Mouse (Mus musculus) cerebellum, adult 2 months (tissue): Measurements from ENCODE around the gene Elp4. TPM values are rescaled to one million over a fixed set of nuclear protein-coding genes. Genes with fewer than 3 reads are reported as not detected.

Experiments
- DNase-seq, 2 experiments: peaks; one replicate each; pipeline ENCODE4 v3.0.0; 2021
- H3K27ac ChIP-seq: fragments of 200-500 bp; 2 replicates; pipeline ENCODE4 v1.5.1; 2012; ENCODE audit warnings: low read length, control low read depth, inconsistent platforms; ENCODE audit not compliant: insufficient read depth
- H3K27me3 ChIP-seq: fragments of 200-500 bp; 2 replicates; pipeline ENCODE4 v1.6.1; 2012; ENCODE audit warnings: inconsistent platforms, mild to moderate bottlenecking, low read length, moderate library complexity; ENCODE audit not compliant: control insufficient read depth, insufficient read depth
- H3K4me1 ChIP-seq: fragments of 200-500 bp; 2 replicates; pipeline ENCODE4 v1.6.1; 2011; ENCODE audit warnings: low read length; ENCODE audit not compliant: control insufficient read depth, insufficient read depth
- H3K4me3 ChIP-seq: fragments of 200-500 bp; replicated peaks from 2 replicates; pipeline ENCODE3; 2011; ENCODE audit warnings: mild to moderate bottlenecking, low read depth, low read length, control low read depth; ENCODE audit not compliant: insufficient read depth
- CTCF ChIP-seq: fragments of 200-500 bp; IDR thresholded peaks from 2 replicates; pipeline ENCODE4 v1.5.1; 2011; ENCODE audit warnings: low read depth, mild to moderate bottlenecking, control low read depth, low read length, moderate library complexity, borderline replicate concordance; ENCODE audit not compliant: insufficient read depth
- POLR2A ChIP-seq: fragments of 200-500 bp; IDR thresholded peaks from 2 replicates; pipeline ENCODE4 v1.6.1; 2011; ENCODE audit warnings: low read length, control low read depth, borderline replicate concordance; ENCODE audit not compliant: insufficient read depth
- WGBS: fragments of 180-500 bp; shearing (Covaris S2); methylation state at CpG from one replicate; pipeline ENCODE4 v1.1.7; 2018; 5-methylcytosine and 5-hydroxymethylcytosine counted together
- polyA plus RNA-seq: library from polyadenylated mRNA; depleted of rRNA; stranded (reverse); fragments of >200 nt; gene quantifications from 2 replicates; pipeline ENCODE4 v1.2.3, GENCODE M21; 2012

The Elp4 gene
- polyA plus RNA-seq, 1 experiment: 11.9 TPM

- WGBS: 84% methylated on average over 12 of the region's 12 CpGs
- no peak for TF ChIP-seq CTCF
- TF ChIP-seq POLR2A: no peak
- Histone ChIP-seq H3K4me3 (no peak overlapping the region), H3K4me1 (peaks cover 2% of the 10 kb centered on the region; the same call in 1 of the 2 replicates), H3K27ac (no peak overlapping the region), H3K27me3 (no peaks in the 10 kb centered on the region)
- no peak for DNase-seq
Observed at GRCm38 (mm10) chr2:105792339-105793120, 111.8 kb downstream of the Elp4 start.

- TF ChIP-seq POLR2A: no peak
- Histone ChIP-seq H3K4me1 (peaks cover 4% of the 10 kb centered on the region; the same call in 1 of the 2 replicates), H3K4me3 (no peak overlapping the region), H3K27me3 (no peaks in the 10 kb centered on the region), H3K27ac (no peak overlapping the region)
- no peak for DNase-seq
- 98% methylated on average over 1 of the region's 1 CpGs for WGBS
Observed at GRCm38 (mm10) chr2:105789936-105790335, 114.4 kb downstream of the Elp4 start.

GRCm38 (mm10) chr2:105787726-105788125, 116.6 kb downstream of the Elp4 start:
- no peak overlapping the region for H3K4me3 ChIP-seq
- TF ChIP-seq POLR2A (no peak), CTCF (no peak)
- no peak for DNase-seq
- H3K27me3 ChIP-seq: no peaks in the 10 kb centered on the region
- peaks cover 4% of the 10 kb centered on the region; the same call in 1 of the 2 replicates for H3K4me1 ChIP-seq
- 33% methylated on average over 4 of the region's 4 CpGs for WGBS
- no peak overlapping the region for H3K27ac ChIP-seq

GRCm38 (mm10) chr2:105786986-105787385, 117.4 kb downstream of the Elp4 start:
- H3K4me1 ChIP-seq: peaks cover 4% of the 10 kb centered on the region; the same call in 1 of the 2 replicates
- WGBS: 6% methylated on average over 2 of the region's 2 CpGs
- no peaks in the 10 kb centered on the region for H3K27me3 ChIP-seq
- TF ChIP-seq POLR2A: no peak
- no peak for TF ChIP-seq CTCF
- H3K27ac ChIP-seq: no peak overlapping the region
- no peak overlapping the region for H3K4me3 ChIP-seq
- DNase-seq: peak in 1 of 2 experiments; percentile 16

- 73% methylated on average over 5 of the region's 5 CpGs for WGBS
- Histone ChIP-seq H3K27me3 (no peaks in the 10 kb centered on the region), H3K27ac (no peak overlapping the region), H3K4me3 (no peak overlapping the region), H3K4me1 (peaks cover 3% of the 10 kb centered on the region; the same call in 1 of the 2 replicates)
- DNase-seq: no peak
- no peak for TF ChIP-seq CTCF
- TF ChIP-seq POLR2A: no peak
Observed at GRCm38 (mm10) chr2:105782885-105783284, 121.5 kb downstream of the Elp4 start.

GRCm38 (mm10) chr2:105780739-105781138, 123.6 kb downstream of the Elp4 start:
- Histone ChIP-seq H3K27me3 (no peaks in the 10 kb centered on the region), H3K27ac (no peak overlapping the region), H3K4me3 (no peak overlapping the region), H3K4me1 (no peaks in the 10 kb centered on the region)
- no peak for TF ChIP-seq POLR2A
- TF ChIP-seq CTCF: no peak
- DNase-seq: no peak
- 92% methylated on average over 1 of the region's 1 CpGs for WGBS

GRCm38 (mm10) chr2:105779320-105779891, 125.0 kb downstream of the Elp4 start:
- DNase-seq: no peak
- WGBS: 67% methylated on average over 6 of the region's 6 CpGs
- H3K27me3 ChIP-seq: no peaks in the 10 kb centered on the region
- H3K4me1 ChIP-seq: no peaks in the 10 kb centered on the region
- H3K27ac ChIP-seq: no peak overlapping the region
- no peak overlapping the region for H3K4me3 ChIP-seq
- TF ChIP-seq POLR2A: no peak
- no peak for TF ChIP-seq CTCF

- no peaks in the 10 kb centered on the region for H3K27me3 ChIP-seq
- DNase-seq: no peak
- H3K4me1 ChIP-seq: no peaks in the 10 kb centered on the region
- no peak for TF ChIP-seq CTCF
- no peak for TF ChIP-seq POLR2A
- no peak overlapping the region for H3K4me3 ChIP-seq
- 96% methylated on average over 3 of the region's 3 CpGs for WGBS
- no peak overlapping the region for H3K27ac ChIP-seq
Observed at GRCm38 (mm10) chr2:105771314-105771713, 133.1 kb downstream of the Elp4 start.
